Mouse (Mus musculus): ENCODE data around the gene Tsc22d1. TPM values are rescaled to one million over a fixed set of nuclear protein-coding genes. Genes with fewer than 3 reads are reported as not detected.

Gene Tsc22d1
- polyA plus RNA-seq, 1 experiment from 2014 or later = 382 TPM

DNA sequence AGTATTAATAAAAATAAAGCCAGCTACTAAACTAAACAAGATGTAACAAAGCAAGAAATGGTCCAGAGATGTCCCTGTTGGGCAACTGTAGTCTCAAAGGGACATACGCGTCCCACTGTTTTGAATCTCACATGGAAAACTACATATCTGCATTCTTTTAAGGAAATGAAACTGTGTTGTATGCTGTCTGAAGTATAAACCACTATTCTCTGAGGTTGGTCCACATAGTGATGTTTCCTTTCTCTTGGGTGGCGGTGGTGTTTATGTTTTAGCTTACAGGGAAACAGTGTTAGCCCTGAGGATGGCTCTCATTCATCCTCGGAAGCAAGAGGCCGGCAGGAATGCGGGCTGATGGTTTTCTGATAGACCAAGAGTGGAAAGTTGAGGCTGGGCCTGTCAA, 129.4 kb downstream of the Tsc22d1 start:
- Histone ChIP-seq H3K27ac (replicated peaks in 1 of 2; ENCODE audit: control insufficient read depth in 1 of 2, insufficient read depth in 1 of 2, low read depth in 2 of 2, low read length in 2 of 2) (no peak overlapping the region), H3K4me3 (ENCODE audit: control insufficient read depth in 1 of 2, insufficient read depth in 1 of 2, low read depth in 1 of 2, low read length in 2 of 2) (no peak overlapping the region), H3K36me3 (ENCODE audit: control insufficient read depth, insufficient read depth, low read length) (no peaks in the 10 kb centered on the region), H3K9ac (ENCODE audit: low read length) (no peak overlapping the region), H3K9me3 (ENCODE audit: control insufficient read depth, low read length) (no peaks in the 10 kb centered on the region), H3K4me2 (ENCODE audit: low read length) (no peak overlapping the region), H3K27me3 (ENCODE audit: control insufficient read depth, insufficient read depth, low read length) (no peaks in the 10 kb centered on the region), H3K4me1 (ENCODE audit: control insufficient read depth in 2 of 2, insufficient read depth in 2 of 2, low read length in 2 of 2) (peaks cover 0 to 7% of the 10 kb centered on the region in 2 experiments; a peak in 2 of 4 replicates)
- 70% methylated on average over 6 of the region's 6 CpGs for WGBS
- ATAC-seq (ENCODE audit: insufficient number of reproducible peaks, insufficient read depth, low FRiP score, low read depth) = no peak

DNA sequence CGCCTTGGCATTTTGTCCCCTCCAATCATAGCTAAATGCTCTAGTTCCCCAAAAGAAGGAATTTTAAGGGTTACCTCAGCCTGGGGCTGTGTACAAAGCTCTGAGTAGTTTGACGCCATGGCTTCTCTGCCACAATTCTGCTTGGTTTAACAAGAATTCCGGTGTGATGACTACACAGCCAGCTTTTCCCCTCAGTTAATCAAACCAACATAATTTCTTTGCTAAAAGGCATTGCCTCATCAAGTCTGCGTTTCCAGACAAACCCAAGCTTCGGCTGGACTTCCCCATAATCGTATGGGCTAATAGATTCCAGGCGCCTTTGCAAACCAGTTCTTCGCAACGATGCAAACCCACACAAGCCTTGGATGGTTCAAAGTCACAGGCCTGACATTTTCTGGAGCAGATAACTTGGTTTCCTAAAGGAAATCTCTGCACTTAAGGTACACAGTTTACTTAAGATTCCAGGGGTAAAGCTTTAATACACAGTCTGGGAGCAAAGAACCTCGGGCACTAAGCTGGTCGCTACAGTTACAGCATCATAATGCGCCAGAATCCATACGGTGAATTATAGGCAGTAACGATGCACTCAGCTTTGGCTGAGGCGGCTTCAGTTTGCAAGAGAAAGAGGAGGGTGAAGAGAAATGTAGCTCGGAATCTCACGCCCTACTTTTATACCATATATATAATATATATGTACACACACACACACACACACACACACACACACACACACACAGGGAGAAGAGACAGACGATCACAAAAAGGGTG, 140.7 kb downstream of the Tsc22d1 start:
- peak overlapping the region; percentile 27 to 67; a peak in 3 of 4 replicates for H3K27ac ChIP-seq (replicated peaks in 1 of 2; ENCODE audit: control insufficient read depth in 1 of 2, insufficient read depth in 1 of 2, low read depth in 2 of 2, low read length in 2 of 2)
- peak overlapping the region; percentile 78 for H3K9ac ChIP-seq (ENCODE audit: low read length)
- no peak for ATAC-seq (ENCODE audit: insufficient number of reproducible peaks, insufficient read depth, low FRiP score, low read depth)

DNA sequence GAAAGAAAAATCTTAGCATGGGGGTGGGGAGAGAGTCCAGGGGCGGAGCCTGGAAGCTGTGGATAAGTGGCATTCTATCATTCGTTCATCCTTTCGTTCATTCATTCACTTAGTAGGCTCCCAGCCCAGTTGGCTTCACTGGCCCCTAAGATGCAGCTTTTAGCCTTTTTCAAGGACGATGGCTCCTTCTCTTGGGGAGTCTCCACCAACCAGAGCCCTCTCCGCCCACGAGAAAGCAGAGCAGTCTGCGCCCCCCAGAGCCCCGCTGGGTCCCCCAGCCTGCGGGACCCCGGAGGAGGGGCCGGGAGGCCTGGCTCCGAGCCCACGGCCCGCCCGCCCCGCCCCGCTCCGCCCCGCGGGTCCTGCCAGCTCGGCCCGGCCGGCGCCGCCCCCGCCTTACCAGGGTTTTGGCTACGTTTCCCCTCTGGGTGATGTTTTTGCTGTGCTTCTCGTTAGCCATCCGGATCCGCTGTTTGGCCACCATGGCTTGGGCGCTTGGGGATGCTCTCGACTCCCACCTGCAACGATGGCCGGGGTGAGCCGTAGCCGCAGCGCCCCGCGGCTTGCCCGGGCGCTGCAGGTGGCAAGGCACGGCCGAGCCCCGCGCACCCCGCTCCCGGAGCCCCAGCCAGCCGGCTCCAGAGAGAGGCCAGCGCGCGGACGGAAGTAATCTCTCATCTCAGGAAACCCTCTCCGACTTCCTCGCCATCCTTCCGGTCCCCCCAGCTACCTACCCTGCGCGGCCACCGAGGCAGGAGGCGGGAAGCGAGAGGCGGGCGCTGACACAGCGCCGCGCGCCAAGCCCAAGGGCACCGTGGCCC, 141.5 kb downstream of the Tsc22d1 start:
- Histone ChIP-seq H3K27ac (replicated peaks in 1 of 2; ENCODE audit: control insufficient read depth in 1 of 2, insufficient read depth in 1 of 2, low read depth in 2 of 2, low read length in 2 of 2) (peak overlapping the region; percentile 47 to 67; a peak in 3 of 4 replicates), H3K4me3 (ENCODE audit: control insufficient read depth in 1 of 2, insufficient read depth in 1 of 2, low read depth in 1 of 2, low read length in 2 of 2) (peak overlapping the region; percentile 57 to 67), H3K9ac (ENCODE audit: low read length) (peak overlapping the region; percentile 78), H3K36me3 (ENCODE audit: control insufficient read depth, insufficient read depth, low read length) (no peaks in the 10 kb centered on the region), H3K27me3 (ENCODE audit: control insufficient read depth, insufficient read depth, low read length) (no peaks in the 10 kb centered on the region), H3K9me3 (ENCODE audit: control insufficient read depth, low read length) (no peaks in the 10 kb centered on the region), H3K4me2 (ENCODE audit: low read length) (peak overlapping the region; percentile 97), H3K4me1 (ENCODE audit: control insufficient read depth in 2 of 2, insufficient read depth in 2 of 2, low read length in 2 of 2) (peaks cover 14 to 16% of the 10 kb centered on the region in 2 experiments)
- 2% methylated on average over 59 of the region's 67 CpGs for WGBS
- peak; percentile 65 for ATAC-seq (ENCODE audit: insufficient number of reproducible peaks, insufficient read depth, low FRiP score, low read depth)

More for the DNA sequence above, 140.7 kb downstream of the Tsc22d1 start:
- Histone ChIP-seq H3K4me1 (ENCODE audit: control insufficient read depth in 2 of 2, insufficient read depth in 2 of 2, low read length in 2 of 2) (peaks cover 8 to 12% of the 10 kb centered on the region in 2 experiments), H3K9me3 (ENCODE audit: control insufficient read depth, low read length) (no peaks in the 10 kb centered on the region), H3K4me3 (ENCODE audit: control insufficient read depth in 1 of 2, insufficient read depth in 1 of 2, low read depth in 1 of 2, low read length in 2 of 2) (peak overlapping the region; percentile 57 to 67), H3K27me3 (ENCODE audit: control insufficient read depth, insufficient read depth, low read length) (no peaks in the 10 kb centered on the region), H3K4me2 (ENCODE audit: low read length) (peak overlapping the region; percentile 97), H3K36me3 (ENCODE audit: control insufficient read depth, insufficient read depth, low read length) (no peaks in the 10 kb centered on the region)
- WGBS = 71% methylated on average over 18 of the region's 18 CpGs

DNA sequence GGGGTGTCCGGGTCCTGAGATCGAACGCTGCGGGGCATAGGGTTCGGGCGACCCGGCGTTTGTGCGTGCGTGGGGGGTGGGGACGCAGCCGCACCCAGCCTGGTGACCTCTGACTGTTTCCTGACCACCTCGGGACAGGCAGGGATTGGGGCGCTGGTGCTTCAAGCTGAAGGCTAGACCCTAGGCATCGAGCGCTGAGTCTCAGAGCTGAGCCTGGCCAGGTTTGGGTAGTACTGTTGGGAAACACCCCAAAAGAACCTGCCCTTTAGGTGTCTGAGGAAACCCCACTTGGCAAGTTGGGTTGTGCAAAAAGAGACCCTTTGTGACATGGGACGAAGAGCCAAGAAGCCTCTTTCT, 142.1 kb downstream of the Tsc22d1 start, which contains the start of gene Serp2:
TSS of gene Serp2 (minus strand) at position 38 of the 357 bp plus-strand sequence.
- Histone ChIP-seq H3K27me3 (ENCODE audit: control insufficient read depth, insufficient read depth, low read length) (no peaks in the 10 kb centered on the region), H3K36me3 (ENCODE audit: control insufficient read depth, insufficient read depth, low read length) (no peaks in the 10 kb centered on the region), H3K27ac (replicated peaks in 1 of 2; ENCODE audit: control insufficient read depth in 1 of 2, insufficient read depth in 1 of 2, low read depth in 2 of 2, low read length in 2 of 2) (peak within 1 kb of the TSS; percentile 47 to 67; a peak in 3 of 4 replicates), H3K9me3 (ENCODE audit: control insufficient read depth, low read length) (no peaks in the 10 kb centered on the region), H3K4me3 (ENCODE audit: control insufficient read depth in 1 of 2, insufficient read depth in 1 of 2, low read depth in 1 of 2, low read length in 2 of 2) (peak within 1 kb of the TSS; percentile 57 to 67), H3K4me2 (ENCODE audit: low read length) (peak within 1 kb of the TSS; percentile 97), H3K4me1 (ENCODE audit: control insufficient read depth in 2 of 2, insufficient read depth in 2 of 2, low read length in 2 of 2) (peaks cover 15 to 17% of the 10 kb centered on the region in 2 experiments), H3K9ac (ENCODE audit: low read length) (peak within 1 kb of the TSS; percentile 78)
- ATAC-seq (ENCODE audit: insufficient number of reproducible peaks, insufficient read depth, low FRiP score, low read depth) = no peak
- 11% methylated on average over 16 of the region's 17 CpGs for WGBS

Other genes with a start within 250 kb of the Tsc22d1 start
- 9.2 and 9.5 TPM in 2 replicates for gene Serp2, start 141.9 kb downstream of the Tsc22d1 start, polyA plus RNA-seq (2014; fragmentation: Nextera tagmentation; extraction: Ambion mirVana)